Mouse (Mus musculus) limb, embryonic 10.5 days (tissue): ENCODE results near the gene E2f7. TPM values are rescaled to one million over a fixed set of nuclear protein-coding genes. Genes with fewer than 3 reads are reported as not detected.

Experiments
- DNase-seq: peaks from one replicate; pipeline ENCODE4 v3.0.0-alpha.2; 2017; ENCODE audit warnings: low spot score
- H3K27ac ChIP-seq: fragments of 300-500 bp; sonication (generic); 2 replicates; pipeline ENCODE4 v1.5.1; 2016; ENCODE audit warnings: mild to moderate bottlenecking
- H3K27me3 ChIP-seq: fragments of 300-500 bp; sonication (generic); 2 replicates; pipeline ENCODE4 v1.6.1; 2016; ENCODE audit warnings: low read depth, mild to moderate bottlenecking; ENCODE audit not compliant: poor library complexity, severe bottlenecking
- H3K36me3 ChIP-seq: fragments of 300-500 bp; sonication (generic); 2 replicates; pipeline ENCODE4 v1.6.1; 2016; ENCODE audit warnings: mild to moderate bottlenecking, moderate library complexity
- H3K4me1 ChIP-seq: fragments of 300-500 bp; sonication (generic); 2 replicates; pipeline ENCODE4 v1.6.1; 2016
- H3K4me3 ChIP-seq: fragments of 300-500 bp; sonication (generic); 2 replicates; pipeline ENCODE4 v1.5.1; 2016; ENCODE audit warnings: mild to moderate bottlenecking, moderate library complexity
- H3K9me3 ChIP-seq: fragments of 300-500 bp; sonication (generic); replicated peaks from 2 replicates; pipeline ENCODE4 v1.6.1; 2016; ENCODE audit warnings: mild to moderate bottlenecking
- WGBS: fragments of 180-500 bp; shearing (Covaris S2); methylation state at CpG from one replicate; pipeline ENCODE4 v1.1.7; 2016; 5-methylcytosine and 5-hydroxymethylcytosine counted together
- polyA plus RNA-seq: library from polyadenylated mRNA; unstranded; fragments of >200 nt; fragmentation: Nextera tagmentation; extraction: Ambion mirVana; gene quantifications from 2 replicates; pipeline ENCODE4 v1.2.1, GENCODE M21; 2016

E2f7 gene
- polyA plus RNA-seq = 44.7 and 46.6 TPM in 2 replicates

GRCm38 (mm10) chr10:110744686-110745639, at the start of gene E2f7:
Gene E2f7, plus strand, starts transcription at chr10:110745439.
- peak; percentile 94 for DNase-seq
- H3K4me3 ChIP-seq = peak within 1 kb of the TSS; percentile 83
- H3K27me3 ChIP-seq = no peaks in the 10 kb centered on the region
- whole genome bisulfite sequencing = 1% methylated on average over 97 of the region's 98 CpGs
- H3K4me1 ChIP-seq = peaks cover 23% of the 10 kb centered on the region
- peak within 1 kb of the TSS; percentile 98 for H3K27ac ChIP-seq
- H3K36me3 ChIP-seq = peaks cover 27% of the 10 kb centered on the region
- no peaks in the 10 kb centered on the region for H3K9me3 ChIP-seq

DNA sequence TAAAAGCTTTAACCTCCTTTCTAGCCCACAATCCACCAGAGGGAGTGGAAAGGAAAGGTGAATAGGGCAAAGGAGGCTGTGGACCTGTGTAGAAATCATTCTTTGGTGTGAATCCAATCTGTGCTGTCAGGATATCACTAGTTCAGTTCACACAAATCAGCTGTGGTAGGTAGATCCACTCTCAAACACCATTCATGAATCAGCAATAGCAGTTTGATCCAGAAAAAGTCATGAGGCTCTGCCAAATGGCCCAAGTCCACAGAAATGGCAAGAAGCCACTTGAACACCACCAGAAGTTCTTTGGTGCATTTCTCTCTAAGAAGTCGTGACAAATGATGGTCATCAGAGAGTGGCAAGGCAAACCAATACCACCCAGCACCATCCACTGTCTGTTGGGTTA, 44.0 kb upstream of the E2f7 start:
- H3K36me3 ChIP-seq = no peaks in the 10 kb centered on the region
- no peak overlapping the region for H3K4me3 ChIP-seq
- 91% methylated on average over 1 of the region's 1 CpGs for WGBS
- H3K27ac ChIP-seq = no peak overlapping the region
- H3K9me3 ChIP-seq = no peaks in the 10 kb centered on the region
- no peaks in the 10 kb centered on the region for H3K27me3 ChIP-seq
- H3K4me1 ChIP-seq = no peaks in the 10 kb centered on the region
- no peak for DNase-seq

GRCm38 (mm10) chr10:110705672-110706071, 39.6 kb upstream of the E2f7 start:
- Histone ChIP-seq H3K36me3 (no peaks in the 10 kb centered on the region), H3K9me3 (no peaks in the 10 kb centered on the region), H3K4me1 (peaks cover 7% of the 10 kb centered on the region; the same call in 1 of the 2 replicates), H3K4me3 (no peak overlapping the region), H3K27me3 (no peaks in the 10 kb centered on the region), H3K27ac (no peak overlapping the region)
- DNase-seq = peak; percentile 52
- WGBS = 55% methylated on average over 9 of the region's 9 CpGs

GRCm38 (mm10) chr10:110707390-110708113, 37.7 kb upstream of the E2f7 start:
- no peak for DNase-seq
- 68% methylated on average over 16 of the region's 16 CpGs for WGBS
- H3K27ac ChIP-seq = no peak overlapping the region

DNA sequence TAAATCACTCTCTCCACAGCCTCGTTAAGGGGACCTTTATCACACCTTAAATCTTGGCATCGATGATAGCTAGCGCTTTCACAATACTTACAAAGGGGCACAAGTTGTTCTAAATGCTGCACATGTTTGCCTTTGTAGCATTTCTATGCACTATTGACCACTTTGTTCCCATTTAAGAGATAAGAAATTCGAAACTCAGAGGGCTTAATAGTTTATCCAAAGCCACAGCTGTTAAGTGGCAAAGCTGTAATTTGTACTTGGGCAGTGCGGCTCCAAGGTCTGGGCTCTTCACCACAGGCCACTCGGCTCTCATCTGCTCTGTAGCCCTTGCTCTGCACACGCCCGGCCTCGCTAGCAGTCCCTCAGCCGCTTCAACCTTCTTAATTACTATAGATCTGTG, 28.4 kb upstream of the E2f7 start:
- 60% methylated on average over 10 of the region's 10 CpGs for WGBS
- H3K4me3 ChIP-seq = no peak overlapping the region

More at GRCm38 (mm10) chr10:110707390-110708113, 37.7 kb upstream of the E2f7 start:
- Histone ChIP-seq H3K4me3 (no peak overlapping the region), H3K4me1 (peaks cover 7% of the 10 kb centered on the region; the same call in 1 of the 2 replicates), H3K27me3 (no peaks in the 10 kb centered on the region), H3K9me3 (no peaks in the 10 kb centered on the region), H3K36me3 (no peaks in the 10 kb centered on the region)

DNA sequence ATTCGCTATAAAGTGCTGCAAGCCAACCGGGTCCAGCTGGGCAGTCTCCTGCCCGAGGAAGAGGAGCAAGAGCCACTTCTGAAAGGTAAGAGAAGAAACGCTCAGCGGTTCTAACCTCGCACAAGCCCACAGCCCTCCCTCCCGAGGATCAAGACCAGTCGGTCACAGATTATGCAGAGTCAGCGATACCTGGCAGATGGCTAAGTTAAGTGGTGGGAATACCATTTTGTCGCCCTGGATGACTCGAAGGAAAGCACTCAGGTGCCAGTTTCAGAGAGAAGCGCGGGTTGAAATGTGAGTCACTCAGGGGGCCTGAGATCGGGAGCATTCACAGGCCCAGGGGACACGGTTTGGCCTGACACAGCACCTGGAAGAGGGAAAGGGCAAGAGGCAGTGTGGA, 18.8 kb upstream of the E2f7 start:
- H3K27me3 ChIP-seq = no peaks in the 10 kb centered on the region
- WGBS = 85% methylated on average over 15 of the region's 15 CpGs
- peak; percentile 28 for DNase-seq
- H3K4me3 ChIP-seq = no peak overlapping the region
- H3K9me3 ChIP-seq = no peaks in the 10 kb centered on the region
- H3K27ac ChIP-seq = no peak overlapping the region
- no peaks in the 10 kb centered on the region for H3K36me3 ChIP-seq
- H3K4me1 ChIP-seq = no peaks in the 10 kb centered on the region

More for the DNA sequence above, 28.4 kb upstream of the E2f7 start:
- peak; percentile 28 for DNase-seq
- H3K27ac ChIP-seq = no peak overlapping the region
- peaks cover 4% of the 10 kb centered on the region for H3K4me1 ChIP-seq
- H3K27me3 ChIP-seq = no peaks in the 10 kb centered on the region
- H3K36me3 ChIP-seq = no peaks in the 10 kb centered on the region
- H3K9me3 ChIP-seq = no peaks in the 10 kb centered on the region

GRCm38 (mm10) chr10:110727816-110728215, 17.4 kb upstream of the E2f7 start:
- peak; percentile 71 for DNase-seq
- 60% methylated on average over 4 of the region's 4 CpGs for WGBS
- H3K4me3 ChIP-seq = no peak overlapping the region
- no peaks in the 10 kb centered on the region for H3K27me3 ChIP-seq
- H3K4me1 ChIP-seq = no peaks in the 10 kb centered on the region
- H3K27ac ChIP-seq = no peak overlapping the region
- no peaks in the 10 kb centered on the region for H3K36me3 ChIP-seq
- no peaks in the 10 kb centered on the region for H3K9me3 ChIP-seq

GRCm38 (mm10) chr10:110733343-110733742, 11.9 kb upstream of the E2f7 start:
- H3K27ac ChIP-seq = no peak overlapping the region
- peaks cover 10% of the 10 kb centered on the region for H3K4me1 ChIP-seq
- H3K36me3 ChIP-seq = no peaks in the 10 kb centered on the region
- no peak overlapping the region for H3K4me3 ChIP-seq
- no peaks in the 10 kb centered on the region for H3K9me3 ChIP-seq
- 19% methylated on average over 6 of the region's 6 CpGs for WGBS
- H3K27me3 ChIP-seq = no peaks in the 10 kb centered on the region
- DNase-seq = peak; percentile 68

DNA sequence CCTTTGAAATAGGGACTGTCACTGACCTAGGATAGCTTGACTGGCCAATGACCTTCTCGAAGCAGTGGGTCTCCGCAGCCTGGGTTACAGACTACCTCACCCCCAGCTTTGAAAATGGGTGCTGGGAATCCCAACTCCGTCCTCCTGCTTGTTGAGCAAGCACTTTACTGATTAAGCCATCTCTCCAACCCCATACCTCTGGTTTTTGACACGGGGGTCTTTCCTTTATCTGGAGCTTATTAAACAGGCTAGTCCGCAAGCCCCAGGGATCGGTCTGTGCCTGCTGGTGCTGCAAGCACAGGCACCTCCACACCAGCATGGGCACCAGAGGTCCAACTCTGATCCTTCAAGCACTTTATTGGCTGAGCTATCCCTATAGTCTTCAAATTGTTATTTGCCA, 1.5 kb upstream of the E2f7 start:
- DNase-seq = peak; percentile 30
- Histone ChIP-seq H3K4me1 (peaks cover 23% of the 10 kb centered on the region), H3K27me3 (no peaks in the 10 kb centered on the region), H3K9me3 (no peaks in the 10 kb centered on the region), H3K36me3 (peaks cover 15% of the 10 kb centered on the region), H3K4me3 (no peak overlapping the region), H3K27ac (no peak overlapping the region)
- 84% methylated on average over 6 of the region's 6 CpGs for WGBS

- WGBS = 83% methylated on average over 12 of the region's 12 CpGs
- H3K4me1 ChIP-seq = peaks cover 23% of the 10 kb centered on the region
- peak; percentile 28 for DNase-seq
- H3K36me3 ChIP-seq = peaks cover 19% of the 10 kb centered on the region
- H3K9me3 ChIP-seq = no peaks in the 10 kb centered on the region
- peak overlapping the region; percentile 98; the same call in 1 of the 2 replicates for H3K27ac ChIP-seq
- H3K27me3 ChIP-seq = no peaks in the 10 kb centered on the region
- H3K4me3 ChIP-seq = peak overlapping the region; percentile 83
These were observed 1.1 kb upstream of the E2f7 start for GRCm38 (mm10) chr10:110744120-110744519.

DNA sequence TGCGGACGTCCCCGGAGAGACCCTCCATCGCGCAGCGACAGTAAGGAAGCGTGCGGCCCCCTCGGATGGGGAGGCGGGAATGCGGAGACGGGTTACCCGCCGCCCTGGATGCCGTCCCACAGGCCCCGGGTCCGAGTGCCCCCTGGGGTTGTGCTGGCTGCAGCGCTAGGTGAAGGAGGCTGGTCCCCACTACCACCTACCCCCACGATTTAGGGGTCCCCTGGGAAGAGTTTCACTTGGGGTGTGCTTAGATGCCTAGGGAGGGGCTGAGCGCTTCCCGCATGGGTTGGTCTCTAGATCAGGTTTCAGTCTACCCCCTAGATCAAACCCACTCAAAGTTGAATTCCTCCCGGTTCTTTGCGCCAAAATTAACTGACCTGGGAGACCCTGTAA, 397 bp downstream of the E2f7 start:
- H3K9me3 ChIP-seq = no peaks in the 10 kb centered on the region
- H3K4me1 ChIP-seq = peaks cover 23% of the 10 kb centered on the region
- 0% methylated on average over 23 of the region's 23 CpGs for WGBS
- peak overlapping the region; percentile 98 for H3K27ac ChIP-seq
- H3K36me3 ChIP-seq = peaks cover 34% of the 10 kb centered on the region
- H3K27me3 ChIP-seq = no peaks in the 10 kb centered on the region
- DNase-seq = no peak
- H3K4me3 ChIP-seq = peak overlapping the region; percentile 83

- no peaks in the 10 kb centered on the region for H3K9me3 ChIP-seq
- H3K4me3 ChIP-seq = no peak overlapping the region
- no peaks in the 10 kb centered on the region for H3K27me3 ChIP-seq
- no peak for DNase-seq
- WGBS = 95% methylated on average over 9 of the region's 9 CpGs
- peaks cover 25% of the 10 kb centered on the region for H3K4me1 ChIP-seq
- peaks cover 68% of the 10 kb centered on the region for H3K36me3 ChIP-seq
- H3K27ac ChIP-seq = no peak overlapping the region
These were observed 3.8 kb downstream of the E2f7 start for GRCm38 (mm10) chr10:110749081-110749480.
